Mouse (Mus musculus): ENCODE measurements around the gene Snap25.

The Snap25 gene

GRCm38 (mm10) chr2:136823751-136824716, 110.8 kb downstream of the Snap25 start:
- no peak for DNase-seq

GRCm38 (mm10) chr2:136827612-136828011, 114.4 kb downstream of the Snap25 start:
- no peak for DNase-seq

Measured in right cerebral cortex, postnatal 14 days (tissue).